Mouse (Mus musculus): ENCODE measurements around the gene Ola1. TPM values are rescaled to one million over a fixed set of nuclear protein-coding genes. Genes with fewer than 3 reads are reported as not detected.
A peak's percentile ranks its signal among the peaks of the same experiment; 100 is the strongest.

Ola1 gene
- polyA plus RNA-seq, 1 experiment = 5.3 TPM

DNA sequence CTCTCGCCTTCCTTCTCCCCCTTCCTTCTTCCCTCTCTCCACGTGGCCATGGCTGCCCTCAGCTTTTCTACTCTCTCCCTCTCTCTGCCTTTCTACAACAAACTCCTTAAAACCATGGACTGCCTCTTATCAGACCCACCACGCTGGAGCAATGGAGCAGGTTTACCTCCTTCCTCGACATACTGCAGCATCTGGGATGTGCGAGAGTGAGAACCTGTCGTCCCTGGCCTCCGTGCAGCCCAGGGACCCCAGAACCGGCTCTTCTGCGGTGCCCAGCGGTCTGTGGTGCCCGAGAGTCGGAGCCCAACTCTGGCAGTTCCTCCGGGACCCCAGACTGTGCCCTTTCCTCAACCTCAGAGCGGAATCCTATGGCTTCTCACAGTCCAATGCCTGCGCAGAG, 139.4 kb downstream of the Ola1 start:
- Histone ChIP-seq H3K4me1 (ENCODE audit: control insufficient read depth, insufficient read depth, low read length) (no peaks in the 10 kb centered on the region), H3K4me3 (replicated peaks; ENCODE audit: extremely low read depth, low read depth, low read length) (no peak overlapping the region)
- 68% methylated on average over 15 of the region's 15 CpGs for WGBS
- DNase-seq = no peak
- TF ChIP-seq CTCF (IDR thresholded peaks at IDR 0.05; ENCODE audit: insufficient read depth, low read length) (no peak), POLR2A (IDR thresholded peaks at IDR 0.05; ENCODE audit: borderline replicate concordance, extremely low read depth, low read depth, low read length) (no peak)

DNA sequence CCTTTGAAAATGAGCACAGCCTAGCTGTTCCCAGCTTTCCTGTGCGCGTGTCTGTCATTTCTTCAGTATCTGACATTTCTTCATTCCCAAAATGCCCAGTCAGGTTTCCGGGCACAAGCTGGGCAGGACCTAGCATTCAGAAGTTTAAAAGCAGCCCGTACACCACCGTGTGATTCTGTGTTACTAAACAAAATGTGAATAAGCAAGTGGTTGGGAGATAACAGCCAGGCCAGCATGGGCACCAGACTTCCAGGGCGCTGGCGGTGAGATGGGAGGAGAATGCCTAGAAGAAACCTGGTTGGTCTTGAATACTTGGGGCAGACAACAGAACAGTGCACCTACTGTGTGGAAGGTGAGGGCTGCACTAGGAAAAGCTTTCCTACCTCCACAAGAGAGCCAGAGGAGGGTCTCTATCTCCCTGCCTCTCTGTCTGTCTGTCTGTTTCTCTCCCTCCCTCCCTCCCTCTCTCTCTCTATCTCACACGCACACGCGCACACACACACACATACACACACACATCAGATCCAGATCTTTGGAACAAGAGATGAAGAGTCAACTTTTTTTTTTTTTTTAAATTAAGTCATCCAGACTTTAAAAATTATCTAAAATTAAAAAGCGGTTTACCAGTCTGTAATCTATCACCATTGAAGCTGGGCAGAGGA, 144.8 kb downstream of the Ola1 start:
- H3K4me1 ChIP-seq (ENCODE audit: control insufficient read depth, insufficient read depth, low read length) = no peaks in the 10 kb centered on the region
- DNase-seq = no peak
- H3K4me3 ChIP-seq (replicated peaks; ENCODE audit: extremely low read depth, low read depth, low read length) = no peak overlapping the region
- no peak for TF ChIP-seq CTCF (IDR thresholded peaks at IDR 0.05; ENCODE audit: insufficient read depth, low read length)
- no peak for TF ChIP-seq POLR2A (IDR thresholded peaks at IDR 0.05; ENCODE audit: borderline replicate concordance, extremely low read depth, low read depth, low read length)
- WGBS = 87% methylated on average over 11 of the region's 11 CpGs

DNA sequence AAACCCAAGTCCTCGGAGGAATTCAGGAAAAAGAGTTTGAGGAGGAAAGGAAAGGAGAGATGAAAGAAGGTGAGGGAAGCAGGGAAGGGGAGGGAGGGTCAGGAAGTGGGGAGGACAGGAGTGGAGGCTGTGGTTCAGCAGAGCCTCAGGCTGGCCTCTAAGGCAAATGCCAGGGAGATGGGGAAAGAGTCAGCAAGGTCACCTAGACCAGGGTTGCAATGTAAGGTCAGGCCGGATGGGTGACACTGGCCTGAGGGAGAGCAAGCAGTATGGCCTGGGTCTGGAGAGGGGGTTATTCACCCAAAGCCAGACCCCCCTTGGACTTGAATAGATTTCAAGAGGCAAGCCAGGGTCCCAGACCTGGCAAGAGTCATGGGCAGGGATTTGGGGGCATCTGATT, 147.5 kb downstream of the Ola1 start:
- WGBS = 72% methylated on average over 2 of the region's 2 CpGs

DNA sequence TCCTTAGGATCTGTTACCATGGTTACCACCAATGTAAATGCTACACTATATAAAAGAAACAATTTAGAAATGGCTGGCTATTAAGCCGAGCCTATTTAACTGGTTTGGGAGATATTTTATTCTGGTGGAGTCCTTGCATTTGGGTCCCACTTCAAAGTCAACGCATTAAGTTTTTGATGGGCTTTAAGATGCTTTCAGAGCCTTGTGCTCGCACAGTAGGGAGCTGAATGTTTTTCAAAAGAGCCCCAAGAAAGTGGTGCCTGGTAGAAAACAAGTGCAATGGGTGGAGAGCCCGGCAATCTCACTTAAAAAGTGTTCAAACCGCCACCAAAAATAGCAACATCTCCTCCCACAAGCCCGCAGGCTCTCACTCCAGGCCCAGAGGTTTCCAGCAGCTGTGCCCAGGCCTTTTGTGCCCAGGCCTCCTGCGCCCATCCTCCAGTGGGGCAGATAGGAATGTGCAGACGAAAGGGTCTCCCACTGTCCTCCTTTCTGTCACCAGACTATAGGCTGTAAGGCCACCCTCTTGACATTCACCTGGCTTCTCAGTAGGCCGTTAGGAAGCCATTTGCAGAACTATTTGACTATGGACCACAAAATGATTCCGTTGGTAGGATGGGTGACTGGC, 148.2 kb downstream of the Ola1 start:
- TF ChIP-seq POLR2A (IDR thresholded peaks at IDR 0.05; ENCODE audit: borderline replicate concordance, extremely low read depth, low read depth, low read length) = no peak
- TF ChIP-seq CTCF (IDR thresholded peaks at IDR 0.05; ENCODE audit: insufficient read depth, low read length) = no peak
- 73% methylated on average over 10 of the region's 10 CpGs for WGBS

More for the DNA sequence above, 147.5 kb downstream of the Ola1 start:
- Histone ChIP-seq H3K4me3 (replicated peaks; ENCODE audit: extremely low read depth, low read depth, low read length) (no peak overlapping the region), H3K4me1 (ENCODE audit: control insufficient read depth, insufficient read depth, low read length) (no peaks in the 10 kb centered on the region)
- DNase-seq = no peak
- TF ChIP-seq POLR2A (IDR thresholded peaks at IDR 0.05; ENCODE audit: borderline replicate concordance, extremely low read depth, low read depth, low read length) (no peak), CTCF (IDR thresholded peaks at IDR 0.05; ENCODE audit: insufficient read depth, low read length) (no peak)

DNA sequence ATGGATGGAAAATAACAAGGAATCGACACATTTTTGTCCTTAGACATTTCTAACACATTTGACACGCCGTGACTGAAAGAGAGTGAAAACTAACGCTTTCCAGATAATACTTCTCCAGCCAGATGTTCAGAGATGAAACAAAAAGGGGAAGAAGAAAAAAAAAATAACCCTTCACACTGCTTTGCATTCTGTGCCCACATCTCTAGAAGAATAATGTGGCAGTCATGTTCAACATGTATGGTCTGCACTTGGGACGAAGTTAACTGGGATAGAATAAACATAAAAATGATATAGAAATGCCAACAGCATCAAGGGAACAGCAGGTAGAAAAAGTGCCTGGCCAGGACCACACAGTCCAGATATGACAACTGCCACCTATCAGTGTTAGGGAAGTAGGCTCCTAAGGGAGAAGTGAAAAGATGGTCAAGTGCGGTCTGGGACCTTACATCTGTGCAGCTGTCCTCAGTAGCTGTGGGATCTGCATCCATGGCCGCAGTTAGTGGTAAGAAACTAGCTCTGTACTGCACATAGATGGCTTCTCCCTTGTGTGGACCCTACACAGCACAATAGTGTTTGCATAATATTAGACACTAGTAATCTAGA, 149.4 kb downstream of the Ola1 start:
- H3K4me3 ChIP-seq (replicated peaks; ENCODE audit: extremely low read depth, low read depth, low read length) = no peak overlapping the region
- TF ChIP-seq CTCF (IDR thresholded peaks at IDR 0.05; ENCODE audit: insufficient read depth, low read length) (no peak), POLR2A (IDR thresholded peaks at IDR 0.05; ENCODE audit: borderline replicate concordance, extremely low read depth, low read depth, low read length) (no peak)
- DNase-seq = no peak
- H3K4me1 ChIP-seq (ENCODE audit: control insufficient read depth, insufficient read depth, low read length) = no peaks in the 10 kb centered on the region
- WGBS = 80% methylated on average over 7 of the region's 7 CpGs

More for the DNA sequence above, 148.2 kb downstream of the Ola1 start:
- Histone ChIP-seq H3K4me3 (replicated peaks; ENCODE audit: extremely low read depth, low read depth, low read length) (no peak overlapping the region), H3K4me1 (ENCODE audit: control insufficient read depth, insufficient read depth, low read length) (no peaks in the 10 kb centered on the region)
- no peak for DNase-seq

DNA sequence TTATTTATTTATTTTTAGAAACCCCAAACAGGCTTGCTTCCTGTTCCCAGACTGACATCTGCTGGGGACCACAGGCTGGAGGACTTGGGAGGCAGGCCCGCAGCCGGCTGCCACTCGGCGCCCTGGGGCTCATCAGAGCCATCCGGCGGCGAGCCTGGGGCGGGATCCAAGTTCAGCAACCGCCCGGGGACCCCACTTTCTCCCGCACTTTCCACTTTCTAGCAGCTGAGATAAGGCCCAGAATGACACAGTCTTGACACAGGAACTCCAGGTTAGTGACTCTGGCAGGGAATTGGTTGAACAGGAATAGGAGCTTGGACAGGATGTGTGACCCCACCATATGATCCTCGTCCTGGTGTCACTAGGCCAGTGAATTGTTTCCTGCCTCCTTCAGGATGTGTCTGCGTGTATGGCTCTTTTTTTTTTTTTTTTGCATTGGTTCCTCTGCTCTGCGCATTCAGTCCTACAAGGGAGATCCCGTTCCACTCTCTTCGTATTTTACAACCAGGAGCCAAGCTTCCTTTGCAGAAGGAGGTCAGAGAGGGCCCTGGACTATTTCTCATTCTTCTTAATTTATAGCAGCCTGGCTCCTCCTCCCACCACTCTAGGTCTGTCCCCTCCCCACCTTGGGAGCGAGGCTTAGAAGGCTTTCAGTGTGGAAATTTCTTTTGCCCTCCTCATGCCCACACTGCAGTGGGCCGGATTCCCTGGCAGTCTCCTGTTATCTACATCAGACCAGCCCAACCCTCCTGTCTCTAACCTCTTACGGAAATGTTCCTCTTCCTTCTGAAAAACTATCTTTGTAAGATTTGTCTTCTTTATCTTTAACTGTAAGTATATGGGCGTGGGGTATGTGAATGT, 152.2 kb downstream of the Ola1 start:
- Histone ChIP-seq H3K4me1 (ENCODE audit: control insufficient read depth, insufficient read depth, low read length) (no peaks in the 10 kb centered on the region), H3K4me3 (replicated peaks; ENCODE audit: extremely low read depth, low read depth, low read length) (no peak overlapping the region)
- TF ChIP-seq CTCF (IDR thresholded peaks at IDR 0.05; ENCODE audit: insufficient read depth, low read length) (0 out of 2 replicates have a peak, but pooled peaks have one; percentile 11), POLR2A (IDR thresholded peaks at IDR 0.05; ENCODE audit: borderline replicate concordance, extremely low read depth, low read depth, low read length) (no peak)
- WGBS = 25% methylated on average over 20 of the region's 20 CpGs
- no peak for DNase-seq

DNA sequence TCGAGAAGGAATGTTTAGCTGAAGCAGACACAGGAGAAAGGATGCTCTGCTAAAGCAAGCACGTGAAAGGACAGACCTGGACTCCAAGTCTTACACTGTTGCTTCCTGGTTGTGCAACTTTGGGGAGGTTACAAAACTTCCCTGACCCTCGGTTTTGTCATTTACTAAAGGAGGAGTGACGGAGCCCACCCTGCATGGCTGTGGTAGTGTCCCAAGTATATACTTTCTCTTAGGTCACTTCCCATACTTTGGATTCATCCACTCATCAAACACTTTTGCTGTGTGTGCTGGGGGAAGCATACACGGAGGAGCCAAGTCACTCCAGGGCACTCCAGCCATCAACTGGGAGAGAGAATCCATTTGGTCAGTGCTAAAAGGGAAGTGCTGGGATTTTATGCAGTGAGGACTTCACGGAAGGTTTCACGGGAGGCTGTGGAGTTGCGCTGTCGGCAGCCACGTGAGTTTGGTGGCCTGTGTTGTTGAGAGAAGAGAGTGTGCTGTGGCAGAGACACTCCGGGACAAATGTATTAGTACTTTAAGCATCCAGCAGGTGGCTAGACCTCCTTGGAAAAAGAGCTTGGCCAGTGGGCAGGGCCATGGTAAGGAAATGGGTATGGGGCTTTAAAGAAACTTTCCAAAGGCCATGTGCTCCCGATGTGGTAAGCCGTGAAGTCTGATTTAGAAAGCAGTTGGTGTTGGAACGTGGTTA, 154.7 kb downstream of the Ola1 start:
- Histone ChIP-seq H3K4me1 (ENCODE audit: control insufficient read depth, insufficient read depth, low read length) (peaks cover 4% of the 10 kb centered on the region; the same call in 1 of the 2 replicates), H3K4me3 (replicated peaks; ENCODE audit: extremely low read depth, low read depth, low read length) (no peak overlapping the region)
- no peak for DNase-seq
- WGBS = 63% methylated on average over 14 of the region's 14 CpGs
- TF ChIP-seq POLR2A (IDR thresholded peaks at IDR 0.05; ENCODE audit: borderline replicate concordance, extremely low read depth, low read depth, low read length) = no peak

DNA sequence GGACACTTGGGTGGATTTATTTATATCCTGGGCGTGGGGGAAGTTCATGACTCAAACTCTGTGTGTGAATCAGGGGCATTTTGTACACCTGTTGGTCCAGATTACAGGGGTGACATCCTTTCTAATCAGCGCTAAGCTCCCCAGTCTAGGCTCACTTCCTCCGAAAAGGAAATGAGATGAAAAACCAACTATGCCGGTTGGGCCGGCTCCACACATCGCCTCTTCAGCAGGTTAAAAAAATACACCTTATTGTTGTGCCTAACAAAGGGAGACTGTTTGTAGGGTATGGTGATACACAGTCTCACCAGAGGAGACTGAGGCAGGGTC, 158.5 kb downstream of the Ola1 start:
- WGBS = 36% methylated on average over 6 of the region's 6 CpGs
- peaks cover 4% of the 10 kb centered on the region; the same call in 1 of the 2 replicates for H3K4me1 ChIP-seq (ENCODE audit: control insufficient read depth, insufficient read depth, low read length)
- no peak overlapping the region for H3K4me3 ChIP-seq (replicated peaks; ENCODE audit: extremely low read depth, low read depth, low read length)
- no peak for DNase-seq
- TF ChIP-seq CTCF (IDR thresholded peaks at IDR 0.05; ENCODE audit: insufficient read depth, low read length) (no peak), POLR2A (IDR thresholded peaks at IDR 0.05; ENCODE audit: borderline replicate concordance, extremely low read depth, low read depth, low read length) (no peak)
